Mouse (Mus musculus): ENCODE data around the gene Cadm3.

DNA sequence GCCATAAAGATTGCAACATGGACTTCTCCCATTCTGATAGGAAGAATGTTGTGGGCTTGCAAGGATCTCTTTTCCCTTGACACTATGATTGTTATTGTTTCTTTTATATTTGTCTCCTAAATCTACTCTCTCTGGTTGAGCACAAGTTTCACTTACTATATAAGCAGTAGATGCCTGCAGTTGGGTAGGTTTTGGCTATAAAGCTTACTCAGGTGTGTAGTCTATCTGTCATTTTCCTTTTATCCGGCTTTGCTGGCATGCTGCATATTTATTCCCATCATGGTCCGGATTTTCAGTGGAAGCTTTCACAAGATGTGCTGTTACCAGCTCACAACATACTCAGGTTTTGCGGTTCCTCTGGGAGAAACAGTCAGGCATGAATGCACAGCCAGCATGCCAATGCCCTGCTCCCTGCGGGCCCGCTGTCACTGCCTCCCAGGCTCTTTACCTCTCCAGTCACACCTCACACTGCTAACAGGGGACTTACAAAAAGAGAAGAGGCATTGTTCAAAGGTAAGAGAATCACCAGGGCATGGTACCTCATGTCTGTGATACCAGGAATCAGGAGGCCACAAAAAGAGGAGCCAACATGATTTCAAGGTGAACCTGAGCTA is 37.3 kb upstream of the Cadm3 start:
- TF ChIP-seq CTCF (IDR thresholded peaks at IDR 0.05; ENCODE audit: borderline replicate concordance, extremely low read depth, insufficient read depth, insufficient read length), result no peak
- no peak for TF ChIP-seq POLR2A (IDR thresholded peaks at IDR 0.05; ENCODE audit: borderline replicate concordance, extremely low read depth, insufficient read depth, insufficient read length, poor library complexity, severe bottlenecking)

Measured in brain, embryonic 14.5 days (tissue).